Mouse (Mus musculus) T-helper 1 cell (primary cell): ENCODE data around the gene Rpl14.

Experiments
- in situ Hi-C: fragments of 300-600 bp; cut with MboI, MseI; formaldehyde crosslinking; loops from one replicate; pipeline ENCODE4 v1.15.1; 2025; ENCODE audit warnings: high pct_unique_total_duplicates

The Rpl14 gene

GRCm38 (mm10) chr9:120603512-120603908, 32.3 kb downstream of the Rpl14 start:
- in situ Hi-C loops: no loop called here

GRCm38 (mm10) chr9:120603956-120604355, 32.7 kb downstream of the Rpl14 start:
- in situ Hi-C loops: no loop called here

GRCm38 (mm10) chr9:120611055-120611454, 39.8 kb downstream of the Rpl14 start:
- in situ Hi-C loops: no loop called here

- in situ Hi-C loops: no loop called here
These were observed 42.8 kb downstream of the Rpl14 start for GRCm38 (mm10) chr9:120614059-120614458.

GRCm38 (mm10) chr9:120618101-120618500, 46.9 kb downstream of the Rpl14 start:
- in situ Hi-C loops: no loop called here

- in situ Hi-C loops: no loop called here
These were observed 48.1 kb downstream of the Rpl14 start for GRCm38 (mm10) chr9:120619347-120619708.

- in situ Hi-C loops: no loop called here
These were observed 48.6 kb downstream of the Rpl14 start for GRCm38 (mm10) chr9:120619709-120620408.

GRCm38 (mm10) chr9:120620409-120620745, 49.1 kb downstream of the Rpl14 start:
- in situ Hi-C loops: no loop called here
